Mouse (Mus musculus) lung, embryonic 16.5 days (tissue): ENCODE data around the gene Elavl2. TPM values are rescaled to one million over a fixed set of nuclear protein-coding genes. Genes with fewer than 3 reads are reported as not detected.
A peak's percentile ranks its signal among the peaks of the same experiment; 100 is the strongest.

Source experiments
- ATAC-seq: fragments of 200-750 bp; cut with Nextera tagmentation; 2 replicates; pipeline ENCODE4 v1.8.0; 2017; ENCODE audit warnings: low read depth, mild to moderate bottlenecking, moderate library complexity
- H3K27ac ChIP-seq: fragments of 300-500 bp; sonication (generic); 2 replicates; pipeline ENCODE4 v1.5.1; 2014; ENCODE audit warnings: mild to moderate bottlenecking, control low read depth, low read length
- H3K27me3 ChIP-seq: fragments of 300-500 bp; sonication (generic); 2 replicates; pipeline ENCODE4 v1.6.1; 2014; ENCODE audit warnings: low read depth, low read length, mixed read lengths; ENCODE audit not compliant: control insufficient read depth, insufficient read depth
- H3K36me3 ChIP-seq: fragments of 300-500 bp; sonication (generic); 2 replicates; pipeline ENCODE4 v1.6.1; 2014; ENCODE audit warnings: low read length; ENCODE audit not compliant: control insufficient read depth, insufficient read depth
- H3K4me1 ChIP-seq: fragments of 300-500 bp; sonication (generic); replicated peaks from 2 replicates; pipeline ENCODE4 v1.6.1; 2014; ENCODE audit warnings: low read length, mixed read lengths; ENCODE audit not compliant: control insufficient read depth, insufficient read depth
- H3K4me2 ChIP-seq: fragments of 300-500 bp; sonication (generic); 2 replicates; pipeline ENCODE4 v1.6.1; 2014; ENCODE audit warnings: low read depth, low read length, control low read depth
- H3K4me3 ChIP-seq: fragments of 300-500 bp; sonication (generic); 2 replicates; pipeline ENCODE4 v1.5.1; 2014; ENCODE audit warnings: mild to moderate bottlenecking, low read length, control low read depth
- H3K9ac ChIP-seq: fragments of 300-500 bp; sonication (generic); 2 replicates; pipeline ENCODE4 v1.6.1; 2014; ENCODE audit warnings: low read length, control low read depth
- H3K9me3 ChIP-seq: fragments of 300-500 bp; sonication (generic); 2 replicates; pipeline ENCODE4 v1.6.1; 2016; ENCODE audit warnings: low read length; ENCODE audit not compliant: control insufficient read depth
- WGBS: fragments of 180-500 bp; shearing (Covaris S2); extraction: QIAGEN DNeasy Blood & Tissue Kit; methylation state at CpG from one replicate; pipeline ENCODE4 v1.1.7; 2014; 5-methylcytosine and 5-hydroxymethylcytosine counted together
- polyA plus RNA-seq: library from polyadenylated mRNA; unstranded; fragments of >200 nt; fragmentation: Nextera tagmentation; extraction: Ambion mirVana; gene quantifications from 2 replicates; pipeline ENCODE4 v1.2.1, GENCODE M21; 2015

Gene Elavl2
- polyA plus RNA-seq: 3.1 and 3.2 TPM in 2 replicates

- Histone ChIP-seq H3K9me3 (no peaks in the 10 kb centered on the region), H3K4me3 (peak within 1 kb of the TSS; percentile 33), H3K9ac (no peak within 1 kb of the TSS), H3K4me2 (peak within 1 kb of the TSS; percentile 50), H3K4me1 (no peaks in the 10 kb centered on the region; the same call in 1 of the 2 replicates), H3K27ac (no peak within 1 kb of the TSS), H3K27me3 (peaks cover 9% of the 10 kb centered on the region), H3K36me3 (no peaks in the 10 kb centered on the region)
- ATAC-seq: no peak
- under 1% methylated on average over 27 of the region's 28 CpGs for WGBS
Measured at GRCm38 (mm10) chr4:91400423-91400822, at the start of gene Elavl2. Gene Elavl2 (minus strand): TSS chr4:91400785.

GRCm38 (mm10) chr4:91447887-91448286, 47.3 kb upstream of the Elavl2 start:
- Histone ChIP-seq H3K4me3 (no peak overlapping the region), H3K9me3 (no peaks in the 10 kb centered on the region), H3K9ac (no peak overlapping the region), H3K4me1 (no peaks in the 10 kb centered on the region), H3K27ac (no peak overlapping the region), H3K27me3 (no peaks in the 10 kb centered on the region), H3K36me3 (no peaks in the 10 kb centered on the region), H3K4me2 (no peak overlapping the region)
- ATAC-seq: no peak
- 50% methylated on average over 2 of the region's 2 CpGs for WGBS

DNA sequence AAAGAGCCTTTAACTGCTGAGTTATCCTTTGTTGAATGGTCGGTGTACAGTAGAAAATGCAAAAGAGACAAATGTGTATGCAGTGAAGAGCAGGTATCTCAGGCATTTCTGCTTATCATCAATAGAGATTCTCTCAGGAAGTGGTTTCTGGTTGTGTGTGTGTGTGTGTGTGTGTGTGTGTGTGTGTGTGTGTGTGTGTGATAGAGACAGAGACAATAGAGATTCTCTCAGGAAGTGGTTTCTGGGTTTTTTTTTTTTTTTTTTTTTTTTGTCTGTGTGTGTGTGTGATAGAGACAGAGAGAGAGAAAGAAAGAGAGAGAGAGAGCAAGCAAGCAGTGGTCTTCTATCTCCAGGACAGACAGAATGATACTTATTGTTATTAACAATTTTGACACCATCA, 15.0 kb upstream of the Elavl2 start:
- H3K9ac ChIP-seq: no peak overlapping the region
- H3K27me3 ChIP-seq: no peaks in the 10 kb centered on the region
- H3K36me3 ChIP-seq: no peaks in the 10 kb centered on the region
- no peak overlapping the region for H3K4me3 ChIP-seq
- no peaks in the 10 kb centered on the region for H3K4me1 ChIP-seq
- 74% methylated on average over 1 of the region's 1 CpGs for WGBS
- no peaks in the 10 kb centered on the region for H3K9me3 ChIP-seq
- ATAC-seq: no peak
- H3K27ac ChIP-seq: no peak overlapping the region
- no peak overlapping the region for H3K4me2 ChIP-seq

DNA sequence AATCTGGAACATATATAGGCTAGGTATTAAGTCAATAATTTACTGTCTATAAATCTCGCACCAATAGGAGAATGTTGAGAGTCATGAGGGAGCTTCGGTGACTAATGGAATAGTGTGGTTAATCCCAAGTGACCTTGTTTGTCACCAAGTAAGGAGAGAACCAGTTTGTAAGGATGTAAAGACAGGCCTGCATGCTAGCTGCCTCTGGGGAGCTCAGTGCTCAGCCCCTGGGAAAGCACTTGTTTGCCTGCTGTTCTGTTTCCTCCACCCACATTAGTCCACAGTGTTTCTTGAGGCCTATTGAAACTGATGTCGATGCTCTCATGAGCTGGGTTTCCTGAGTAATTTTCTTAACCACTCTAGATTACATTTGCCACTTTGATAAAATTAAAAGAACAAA, 4.5 kb upstream of the Elavl2 start:
- H3K36me3 ChIP-seq: no peaks in the 10 kb centered on the region
- H3K9ac ChIP-seq: no peak overlapping the region
- H3K27me3 ChIP-seq: peaks cover 7% of the 10 kb centered on the region; the same call in 1 of the 2 replicates
- WGBS: 74% methylated on average over 3 of the region's 3 CpGs
- H3K4me3 ChIP-seq: no peak overlapping the region
- no peak overlapping the region for H3K4me2 ChIP-seq
- H3K4me1 ChIP-seq: no peaks in the 10 kb centered on the region; the same call in 1 of the 2 replicates
- ATAC-seq: no peak
- no peak overlapping the region for H3K27ac ChIP-seq
- H3K9me3 ChIP-seq: no peaks in the 10 kb centered on the region

DNA sequence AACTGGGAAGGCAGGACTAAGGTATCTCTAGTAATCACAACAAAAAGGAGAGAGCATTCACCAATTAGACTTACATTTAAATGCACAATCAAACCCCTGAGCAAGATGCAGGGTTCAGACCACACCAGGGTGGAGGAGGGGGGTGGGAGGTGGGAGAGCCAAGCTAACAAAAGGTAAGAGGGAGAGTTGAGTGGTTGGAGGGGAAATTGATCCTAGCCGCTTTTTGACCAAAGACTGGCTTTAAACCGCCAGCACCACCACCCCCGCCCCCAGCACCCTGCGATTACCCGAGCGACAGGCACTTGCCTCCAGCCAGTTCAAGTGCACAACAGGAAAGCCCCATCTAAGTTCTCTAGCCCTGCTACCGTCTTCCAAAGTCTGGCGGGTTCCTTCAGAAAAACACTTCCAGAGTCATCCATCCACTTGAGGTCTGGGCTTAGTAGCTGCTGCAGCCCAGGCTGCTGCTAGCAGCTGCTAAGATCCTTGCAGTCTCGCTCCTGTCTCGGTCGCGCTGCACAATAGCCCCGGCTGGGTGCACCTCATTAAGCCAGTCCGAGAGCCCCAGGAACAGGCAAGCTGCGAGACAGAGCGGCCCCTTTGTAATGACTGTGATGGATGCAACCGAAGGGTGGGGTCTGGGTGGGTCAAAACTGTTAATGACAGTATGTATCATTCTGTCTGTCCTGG, 932 bp downstream of the Elavl2 start:
- H3K4me1 ChIP-seq: no peaks in the 10 kb centered on the region; the same call in 1 of the 2 replicates
- ATAC-seq: no peak
- peaks cover 9% of the 10 kb centered on the region for H3K27me3 ChIP-seq
- no peak overlapping the region for H3K27ac ChIP-seq
- H3K4me3 ChIP-seq: peak overlapping the region; percentile 8; the same call in 1 of the 2 replicates
- no peaks in the 10 kb centered on the region for H3K36me3 ChIP-seq
- no peak overlapping the region for H3K9ac ChIP-seq
- H3K4me2 ChIP-seq: peak overlapping the region; percentile 29; the same call in 1 of the 2 replicates
- WGBS: 0% methylated on average over 17 of the region's 17 CpGs
- H3K9me3 ChIP-seq: no peaks in the 10 kb centered on the region

GRCm38 (mm10) chr4:91391987-91392598, 8.5 kb downstream of the Elavl2 start:
- Histone ChIP-seq H3K27me3 (no peaks in the 10 kb centered on the region), H3K36me3 (no peaks in the 10 kb centered on the region), H3K9ac (no peak overlapping the region), H3K4me2 (no peak overlapping the region), H3K9me3 (no peaks in the 10 kb centered on the region), H3K4me3 (no peak overlapping the region), H3K27ac (no peak overlapping the region), H3K4me1 (no peaks in the 10 kb centered on the region)
- 47% methylated on average over 5 of the region's 5 CpGs for WGBS
- ATAC-seq: no peak

DNA sequence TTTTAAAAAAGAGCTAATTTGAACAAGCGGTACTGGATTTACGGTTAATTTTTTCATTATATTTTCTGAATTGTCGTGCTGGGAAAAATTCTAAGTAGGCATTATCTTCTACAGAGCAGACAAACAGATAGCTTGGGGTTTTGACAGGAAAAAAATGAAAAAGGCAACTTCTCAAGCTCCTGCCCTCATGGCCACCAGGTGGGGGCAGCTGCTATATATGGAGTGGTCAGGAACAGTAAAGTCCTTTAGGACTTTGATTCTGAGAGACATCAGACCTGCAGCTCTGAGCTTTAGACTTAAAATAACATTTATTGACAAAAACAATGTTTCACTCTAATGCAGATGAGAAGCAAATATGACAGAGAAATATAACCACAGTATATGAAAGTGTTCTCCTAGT, 12.9 kb downstream of the Elavl2 start:
- no peaks in the 10 kb centered on the region for H3K4me1 ChIP-seq
- H3K36me3 ChIP-seq: no peaks in the 10 kb centered on the region
- H3K4me3 ChIP-seq: no peak overlapping the region
- no peak for ATAC-seq
- no peaks in the 10 kb centered on the region for H3K27me3 ChIP-seq
- H3K27ac ChIP-seq: no peak overlapping the region
- no peaks in the 10 kb centered on the region for H3K9me3 ChIP-seq
- WGBS: 82% methylated on average over 3 of the region's 3 CpGs
- H3K4me2 ChIP-seq: no peak overlapping the region
- no peak overlapping the region for H3K9ac ChIP-seq

DNA sequence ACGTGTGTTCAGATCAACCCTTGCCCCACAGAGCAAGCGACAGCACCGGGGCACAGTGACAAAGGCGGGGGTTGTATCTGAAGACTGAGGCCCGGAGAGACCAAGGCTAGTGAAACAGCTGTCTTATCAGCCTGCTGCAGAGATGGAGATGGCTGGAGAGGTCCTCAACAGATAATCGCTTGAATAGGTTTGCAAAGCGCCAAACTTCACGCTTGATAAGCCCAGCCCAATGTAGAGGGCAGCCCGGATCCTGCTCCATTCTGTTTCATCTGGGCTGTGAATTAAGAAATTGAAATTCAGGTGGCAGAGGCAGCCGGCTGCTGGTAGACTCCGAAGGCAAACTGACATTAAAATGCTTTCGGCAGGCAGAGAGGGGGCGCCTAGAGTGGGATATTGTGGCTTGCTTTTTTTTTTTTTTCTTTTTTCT, 19.4 kb downstream of the Elavl2 start:
- no peaks in the 10 kb centered on the region; the same call in 1 of the 2 replicates for H3K4me1 ChIP-seq
- 1% methylated on average over 13 of the region's 13 CpGs for WGBS
- no peak overlapping the region for H3K27ac ChIP-seq
- no peak for ATAC-seq
- H3K4me2 ChIP-seq: no peak overlapping the region
- peaks cover 18% of the 10 kb centered on the region for H3K27me3 ChIP-seq
- H3K9ac ChIP-seq: no peak overlapping the region
- no peaks in the 10 kb centered on the region for H3K36me3 ChIP-seq
- no peaks in the 10 kb centered on the region for H3K9me3 ChIP-seq
- no peak overlapping the region for H3K4me3 ChIP-seq

- no peak overlapping the region for H3K4me3 ChIP-seq
- no peak overlapping the region for H3K9ac ChIP-seq
- ATAC-seq: no peak
- H3K27ac ChIP-seq: no peak overlapping the region
- H3K9me3 ChIP-seq: no peaks in the 10 kb centered on the region
- H3K27me3 ChIP-seq: peaks cover 18% of the 10 kb centered on the region
- H3K4me1 ChIP-seq: peaks cover 1% of the 10 kb centered on the region
- no peak overlapping the region for H3K4me2 ChIP-seq
- WGBS: 9% methylated on average over 24 of the region's 24 CpGs
- H3K36me3 ChIP-seq: no peaks in the 10 kb centered on the region
Measured at GRCm38 (mm10) chr4:91380341-91381117, 20.1 kb downstream of the Elavl2 start.
